In genomic region chr7:83201126-83201686, GRCm38 (mm10) we compare ENCODE assay signal across 10 mouse cellular contexts.
DNase-seq lines count a peak whose midpoint lies in the region; ATAC-seq and TF ChIP-seq lines count a peak whose summit lies in the region.
"Had no signal": no experiment of that assay in that cellular context is flagged by ENCODE, and none has a peak within 500 bp of the region (broad histone marks: within the 10 kb centered on the region; RNA-seq: fewer than 3 reads in every experiment).

No protein-coding gene starts in this region.

- no peaks in the 10 kb centered on the region for H3K36me3 ChIP-seq in lung, embryonic 14.5 days (ENCODE audit: insufficient read depth)
- H3K36me3 ChIP-seq in lung, postnatal 0 days (ENCODE audit: insufficient read depth, low read length): no peaks in the 10 kb centered on the region
- no peaks in the 10 kb centered on the region for H3K36me3 ChIP-seq in forebrain, embryonic 10.5 days (replicated peaks)
- H3K36me3 ChIP-seq in hindbrain, embryonic 13.5 days: no peaks in the 10 kb centered on the region
- no peaks in the 10 kb centered on the region for H3K36me3 ChIP-seq in midbrain, postnatal 0 days (ENCODE audit: insufficient read depth, low read length)
- H3K36me3 ChIP-seq: G1E had no signal

- H3K4me3 ChIP-seq in lung, embryonic 14.5 days (ENCODE audit: low read depth, low read length): no peak overlapping the region
- no peak overlapping the region for H3K4me3 ChIP-seq in lung, postnatal 0 days (ENCODE audit: low read depth, low read length)
- peak overlapping the region; percentile 35; the same call in 1 of the 2 replicates for H3K4me3 ChIP-seq in forebrain, embryonic 10.5 days
- peak overlapping the region; percentile 26; the same call in 1 of the 2 replicates for H3K4me3 ChIP-seq in hindbrain, embryonic 13.5 days
- no peak overlapping the region for H3K4me3 ChIP-seq in midbrain, postnatal 0 days (ENCODE audit: low read depth, low read length)
- H3K4me3 ChIP-seq in left cerebral cortex, adult 2 months: no peak overlapping the region

- no peak for TF ChIP-seq CTCF in lung, embryonic 14.5 days (IDR thresholded peaks at IDR 0.05; ENCODE audit: low read depth)
- no peak for TF ChIP-seq CTCF in lung, postnatal 0 days (IDR thresholded peaks at IDR 0.05)
- no peak for TF ChIP-seq CTCF in midbrain, postnatal 0 days (IDR thresholded peaks at IDR 0.05)
- TF ChIP-seq CTCF in left cerebral cortex, adult 2 months (IDR thresholded peaks at IDR 0.05): no peak

- H3K27me3 ChIP-seq in lung, embryonic 14.5 days (ENCODE audit: insufficient read depth, low read length): no peaks in the 10 kb centered on the region
- no peaks in the 10 kb centered on the region for H3K27me3 ChIP-seq in lung, postnatal 0 days (replicated peaks; ENCODE audit: insufficient read depth, low read length)
- peaks cover 24% of the 10 kb centered on the region for H3K27me3 ChIP-seq in forebrain, embryonic 10.5 days (ENCODE audit: poor library complexity, severe bottlenecking)
- no peaks in the 10 kb centered on the region for H3K27me3 ChIP-seq in hindbrain, embryonic 13.5 days
- no peaks in the 10 kb centered on the region for H3K27me3 ChIP-seq in midbrain, postnatal 0 days (ENCODE audit: insufficient read depth, low read length)

- peaks cover 16% of the 10 kb centered on the region; the same call in 1 of the 2 replicates for H3K4me1 ChIP-seq in lung, embryonic 14.5 days (ENCODE audit: insufficient read depth)
- no peaks in the 10 kb centered on the region for H3K4me1 ChIP-seq in lung, postnatal 0 days (ENCODE audit: insufficient read depth, low read depth, low read length)
- peaks cover 53% of the 10 kb centered on the region for H3K4me1 ChIP-seq in forebrain, embryonic 10.5 days
- peaks cover 56% of the 10 kb centered on the region for H3K4me1 ChIP-seq in hindbrain, embryonic 13.5 days (replicated peaks)
- peaks cover 24% of the 10 kb centered on the region for H3K4me1 ChIP-seq in midbrain, postnatal 0 days (ENCODE audit: insufficient read depth, low read length)

- H3K9me3 ChIP-seq in lung, embryonic 14.5 days (ENCODE audit: low read depth, low read length): no peaks in the 10 kb centered on the region
- no peaks in the 10 kb centered on the region for H3K9me3 ChIP-seq in lung, postnatal 0 days (ENCODE audit: low read length)
- no peaks in the 10 kb centered on the region for H3K9me3 ChIP-seq in forebrain, embryonic 10.5 days
- H3K9me3 ChIP-seq in hindbrain, embryonic 13.5 days: no peaks in the 10 kb centered on the region
- H3K9me3 ChIP-seq in midbrain, postnatal 0 days (ENCODE audit: low read length): no peaks in the 10 kb centered on the region
- H3K9me3 ChIP-seq: G1E had no signal

- DNase-seq in lung, embryonic 14.5 days: no peak
- DNase-seq in lung, postnatal 0 days (ENCODE audit: low spot score): no peak
- DNase-seq in forebrain, embryonic 10.5 days (ENCODE audit: extremely low spot score, low spot score): no peak
- DNase-seq in midbrain, postnatal 0 days (ENCODE audit: low spot score): peak; percentile 22
- DNase-seq in layer of hippocampus, postnatal 10 days (ENCODE audit: low spot score in 2 of 2): no peak
- DNase-seq in left cerebral cortex, adult 2 months (ENCODE audit: extremely low spot score in 1 of 2, low spot score in 2 of 2): no peak
- no peak for DNase-seq in urinary bladder, adult 18-20 months (ENCODE audit: low spot score in 2 of 2)

- no peak for ATAC-seq in lung, embryonic 14.5 days (ENCODE audit: insufficient read depth)
- no peak for ATAC-seq in lung, postnatal 0 days
- ATAC-seq in hindbrain, embryonic 13.5 days (ENCODE audit: low FRiP score): peak; percentile 51
- peak; percentile 66; the same call in 1 of the 2 replicates for ATAC-seq in midbrain, postnatal 0 days (ENCODE audit: low FRiP score)

- intact Hi-C loops in left cerebral cortex, adult 2 months (cut with DNase I): loop anchor here (5.0 to 10.0 kb wide), 3 partner anchors 279 to 486 kb away; no protein-coding TSS in a partner anchor

- no peak for TF ChIP-seq EP300 in lung, postnatal 0 days (IDR thresholded peaks at IDR 0.05)

- WGBS in lung, embryonic 14.5 days: 46% methylated on average over 7 of the region's 7 CpGs
- 46% methylated on average over 7 of the region's 7 CpGs for WGBS in lung, postnatal 0 days
- WGBS in forebrain, embryonic 10.5 days: 59% methylated on average over 7 of the region's 7 CpGs
- 23% methylated on average over 7 of the region's 7 CpGs for WGBS in hindbrain, embryonic 13.5 days
- 13% methylated on average over 7 of the region's 7 CpGs for WGBS in midbrain, postnatal 0 days

- peak overlapping the region; percentile 52 for H3K4me2 ChIP-seq in lung, embryonic 14.5 days
- no peak overlapping the region for H3K4me2 ChIP-seq in lung, postnatal 0 days (replicated peaks; ENCODE audit: low read depth, low read length)
- H3K4me2 ChIP-seq in hindbrain, embryonic 13.5 days: peak overlapping the region; percentile 53
- H3K4me2 ChIP-seq in midbrain, postnatal 0 days (ENCODE audit: low read depth, low read length, poor library complexity, severe bottlenecking): peak overlapping the region; percentile 50

- peak overlapping the region; percentile 72 for H3K27ac ChIP-seq in lung, embryonic 14.5 days (ENCODE audit: low read depth)
- H3K27ac ChIP-seq in lung, postnatal 0 days (ENCODE audit: low read length): no peak overlapping the region
- peak overlapping the region; percentile 82 for H3K27ac ChIP-seq in forebrain, embryonic 10.5 days
- H3K27ac ChIP-seq in hindbrain, embryonic 13.5 days: peak overlapping the region; percentile 96
- peak overlapping the region; percentile 86 for H3K27ac ChIP-seq in midbrain, postnatal 0 days (ENCODE audit: low read depth, low read length)
- H3K27ac ChIP-seq in left cerebral cortex, adult 2 months: no peak overlapping the region
- H3K27ac ChIP-seq: macrophage had no signal

- no peak overlapping the region for H3K9ac ChIP-seq in lung, embryonic 14.5 days
- H3K9ac ChIP-seq in lung, postnatal 0 days (replicated peaks; ENCODE audit: low read depth): no peak overlapping the region
- H3K9ac ChIP-seq in hindbrain, embryonic 13.5 days: peak overlapping the region; percentile 60; the same call in 1 of the 2 replicates
- no peak overlapping the region for H3K9ac ChIP-seq in midbrain, postnatal 0 days (replicated peaks; ENCODE audit: low read length, poor library complexity, severe bottlenecking)

Comparison
In these comparisons a context has a peak if more than half of its experiments do, and no peak if none do; other contexts are left out.
1. H3K27ac ChIP-seq: peak in lung, embryonic 14.5 days (single experiment), forebrain, embryonic 10.5 days (single experiment), hindbrain, embryonic 13.5 days (single experiment) and midbrain, postnatal 0 days (single experiment); none in lung, postnatal 0 days (single experiment) and left cerebral cortex, adult 2 months (single experiment).
2. ATAC-seq: peak in hindbrain, embryonic 13.5 days (single experiment) and midbrain, postnatal 0 days (single experiment); none in lung, embryonic 14.5 days (single experiment) and lung, postnatal 0 days (single experiment).
3. H3K4me3 ChIP-seq: peak in forebrain, embryonic 10.5 days (single experiment) and hindbrain, embryonic 13.5 days (single experiment); none in lung, embryonic 14.5 days (single experiment), lung, postnatal 0 days (single experiment), midbrain, postnatal 0 days (single experiment) and left cerebral cortex, adult 2 months (single experiment).